Mouse (Mus musculus): Measurements from ENCODE around the gene Mtap.

Mtap gene

GRCm38 (mm10) chr4:89137542-89138360 lies 829 bp downstream of the Mtap start:
- peak; percentile 60 for DNase-seq (ENCODE audit: low read depth, low spot score)

- no peak for DNase-seq (ENCODE audit: low read depth, low spot score)
Measured at GRCm38 (mm10) chr4:89138361-89138651, 1.4 kb downstream of the Mtap start.

GRCm38 (mm10) chr4:89140832-89141231 lies 3.9 kb downstream of the Mtap start:
- DNase-seq (ENCODE audit: low read depth, low spot score) = peak; percentile 52

GRCm38 (mm10) chr4:89145409-89145808 lies 8.5 kb downstream of the Mtap start:
- peak; percentile 88 for DNase-seq (ENCODE audit: low read depth, low spot score)

- peak; percentile 83 for DNase-seq (ENCODE audit: low read depth, low spot score)
Measured at GRCm38 (mm10) chr4:89146291-89146690, 9.4 kb downstream of the Mtap start.

- peak; percentile 72 for DNase-seq (ENCODE audit: low read depth, low spot score)
Measured at GRCm38 (mm10) chr4:89149261-89149660, 12.3 kb downstream of the Mtap start.

- DNase-seq (ENCODE audit: low read depth, low spot score) = no peak
Measured at GRCm38 (mm10) chr4:89161389-89161788, 24.5 kb downstream of the Mtap start.

GRCm38 (mm10) chr4:89162496-89162895 lies 25.6 kb downstream of the Mtap start:
- DNase-seq (ENCODE audit: low read depth, low spot score) = peak; percentile 76

GRCm38 (mm10) chr4:89163613-89164012 lies 26.7 kb downstream of the Mtap start:
- DNase-seq (ENCODE audit: low read depth, low spot score) = peak; percentile 79

- DNase-seq (ENCODE audit: low read depth, low spot score) = no peak
Measured at GRCm38 (mm10) chr4:89164681-89165080, 27.8 kb downstream of the Mtap start.

- no peak for DNase-seq (ENCODE audit: low read depth, low spot score)
Measured at GRCm38 (mm10) chr4:89168877-89169276, 32.0 kb downstream of the Mtap start.

GRCm38 (mm10) chr4:89169739-89170138 lies 32.8 kb downstream of the Mtap start:
- peak; percentile 99 for DNase-seq (ENCODE audit: low read depth, low spot score)

- DNase-seq (ENCODE audit: low read depth, low spot score) = no peak
Measured at GRCm38 (mm10) chr4:89170931-89171330, 34.0 kb downstream of the Mtap start.

GRCm38 (mm10) chr4:89172873-89173605 lies 36.1 kb downstream of the Mtap start:
- peak; percentile 39 for DNase-seq (ENCODE audit: low read depth, low spot score)

GRCm38 (mm10) chr4:89177514-89178307 lies 40.8 kb downstream of the Mtap start:
- DNase-seq (ENCODE audit: low read depth, low spot score) = peak; percentile 84

- DNase-seq (ENCODE audit: low read depth, low spot score) = peak; percentile 63
Measured at GRCm38 (mm10) chr4:89180121-89180520, 43.2 kb downstream of the Mtap start.

GRCm38 (mm10) chr4:89181656-89182055 lies 44.7 kb downstream of the Mtap start:
- DNase-seq (ENCODE audit: low read depth, low spot score) = no peak

GRCm38 (mm10) chr4:89182486-89182885 lies 45.6 kb downstream of the Mtap start:
- DNase-seq (ENCODE audit: low read depth, low spot score) = no peak

GRCm38 (mm10) chr4:89195481-89195880 lies 58.6 kb downstream of the Mtap start:
- DNase-seq (ENCODE audit: low read depth, low spot score) = no peak

- DNase-seq (ENCODE audit: low read depth, low spot score) = no peak
Measured at GRCm38 (mm10) chr4:89197128-89197527, 60.2 kb downstream of the Mtap start.

- DNase-seq (ENCODE audit: low read depth, low spot score) = no peak
Measured at GRCm38 (mm10) chr4:89200806-89201205, 63.9 kb downstream of the Mtap start.

GRCm38 (mm10) chr4:89209310-89209709 lies 72.4 kb downstream of the Mtap start:
- no peak for DNase-seq (ENCODE audit: low read depth, low spot score)
